Comparison of ENCODE assay signal across 8 mouse cellular contexts in the genomic region with DNA sequence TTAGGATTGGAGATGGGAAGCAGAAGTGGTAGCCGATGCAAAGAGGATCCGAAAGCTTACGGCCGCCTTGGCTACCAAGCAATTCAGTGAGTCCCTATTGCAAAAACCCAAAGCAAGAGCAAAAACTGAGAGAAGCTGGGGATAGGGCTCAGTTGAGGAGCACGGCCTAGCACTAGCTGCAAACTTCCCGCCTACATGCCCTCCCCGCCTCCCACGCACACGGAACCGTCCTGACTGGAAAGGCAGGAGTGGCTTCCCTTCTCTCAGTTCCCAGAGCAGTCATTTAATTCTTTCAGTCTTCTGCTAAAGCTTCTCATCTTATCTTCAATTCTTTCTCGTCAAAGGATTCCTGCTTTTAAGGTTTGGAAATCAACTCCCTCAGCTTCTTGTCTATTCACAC. TPM values are rescaled to one million over a fixed set of nuclear protein-coding genes. Genes with fewer than 3 reads are reported as not detected.
DNase-seq lines count a peak whose midpoint lies in the region; ATAC-seq and TF ChIP-seq lines count a peak whose summit lies in the region.

No protein-coding gene starts in this region.

- H3K27ac ChIP-seq in kidney, adult 2 months (ENCODE audit: insufficient read depth, low read depth, low read length) = no peak overlapping the region
- no peak overlapping the region for H3K27ac ChIP-seq in midbrain, embryonic 15.5 days

- intact Hi-C loops in left cerebral cortex, postnatal 36 days (cut with DNase I) = no loop called here

- peaks cover 5% of the 10 kb centered on the region for H3K4me1 ChIP-seq in kidney, adult 2 months (ENCODE audit: control insufficient read depth, insufficient read depth, low read length)
- H3K4me1 ChIP-seq in midbrain, embryonic 15.5 days = peaks cover 19% of the 10 kb centered on the region

- H3K4me3 ChIP-seq in kidney, adult 2 months (ENCODE audit: insufficient read depth, low read depth, low read length) = no peak overlapping the region
- H3K4me3 ChIP-seq in midbrain, embryonic 15.5 days = no peak overlapping the region

- no peak for TF ChIP-seq POLR2A in kidney, adult 2 months (IDR thresholded peaks at IDR 0.05; ENCODE audit: low read depth, low read length)

- no peaks in the 10 kb centered on the region for H3K9me3 ChIP-seq in midbrain, embryonic 15.5 days

- H3K9ac ChIP-seq in midbrain, embryonic 15.5 days = no peak overlapping the region

- ATAC-seq in megakaryocyte-erythroid progenitor cell, adult 5-6 weeks (replicated peaks; ENCODE audit: low FRiP score, low TSS enrichment, poor library complexity, severe bottlenecking) = no peak
- no peak for ATAC-seq in midbrain, embryonic 15.5 days (replicated peaks)

- TF ChIP-seq CTCF in kidney, adult 2 months (conservative IDR thresholded peaks at IDR 0.05; ENCODE audit: insufficient read depth, insufficient read length, low read depth, low read length) = no peak

- peak; percentile 30 for DNase-seq in kidney, adult 2 months
- DNase-seq in kidney, adult 18-20 months = no peak
- peak; percentile 62 for DNase-seq in urinary bladder, postnatal 14 days (ENCODE audit: low spot score)
- no peak for DNase-seq in urinary bladder, postnatal 4 days (ENCODE audit: low spot score in 2 of 2)
- peak; percentile 16 to 17 for DNase-seq in left cerebral cortex, postnatal 36 days (ENCODE audit: low spot score in 2 of 2)
- DNase-seq in yolk sac, embryonic 10.5 days (ENCODE audit: low spot score) = no peak

- H3K36me3 ChIP-seq in kidney, adult 2 months (ENCODE audit: control insufficient read depth, insufficient read depth, low read length) = no peaks in the 10 kb centered on the region
- no peaks in the 10 kb centered on the region for H3K36me3 ChIP-seq in midbrain, embryonic 15.5 days (replicated peaks)

- H3K27me3 ChIP-seq in kidney, adult 2 months (replicated peaks; ENCODE audit: control insufficient read depth, insufficient read depth, low read length) = no peaks in the 10 kb centered on the region
- H3K27me3 ChIP-seq in midbrain, embryonic 15.5 days (replicated peaks) = no peaks in the 10 kb centered on the region

- WGBS in kidney, adult 2 months = 57% methylated on average over 11 of the region's 11 CpGs
- WGBS in midbrain, embryonic 15.5 days = 95% methylated on average over 11 of the region's 11 CpGs

- no peak overlapping the region for H3K4me2 ChIP-seq in midbrain, embryonic 15.5 days

RNA-seq across cellular contexts. Expression of a gene that starts 1.5 kb away (rescaled TPM):
- 5.8 and 7.5 TPM in 2 replicates for polyA plus RNA-seq in kidney, adult 2 months (2012; rRNA removed)
- total RNA-seq in left cerebral cortex, postnatal 36 days (2021) = 1 to 10 TPM; 7.6 to 9.0 TPM
- total RNA-seq in megakaryocyte-erythroid progenitor cell, adult 5-6 weeks (2014; fragmentation: Nextera tagmentation) = 3.3 and 3.6 TPM in 2 replicates
- 3.8 and 5.6 TPM in 2 replicates for total RNA-seq in megakaryocyte-erythroid progenitor cell, adult 5-6 weeks (2017)
- polyA plus RNA-seq in midbrain, embryonic 15.5 days (2015; fragmentation: Nextera tagmentation; extraction: Ambion mirVana) = 11.1 and 14.0 TPM in 2 replicates

RNA-seq across cellular contexts. Expression of a gene that starts 1.7 kb away (rescaled TPM):
- polyA plus RNA-seq in kidney, adult 2 months (2012; rRNA removed) = 4.6 and 4.7 TPM in 2 replicates
- total RNA-seq in left cerebral cortex, postnatal 36 days (2021) = 10 to 100 TPM; 65.6 to 95.9 TPM
- 12.0 and 19.4 TPM in 2 replicates for total RNA-seq in megakaryocyte-erythroid progenitor cell, adult 5-6 weeks (2014; fragmentation: Nextera tagmentation)
- total RNA-seq in megakaryocyte-erythroid progenitor cell, adult 5-6 weeks (2017) = 11.8 and 15.9 TPM in 2 replicates
- polyA plus RNA-seq in midbrain, embryonic 15.5 days (2015; fragmentation: Nextera tagmentation; extraction: Ambion mirVana) = 28.1 and 28.2 TPM in 2 replicates

Comparison
In these comparisons a context has a peak if more than half of its experiments do, and no peak if none do; other contexts are left out.
1. DNase-seq: peak in kidney, adult 2 months (single experiment), urinary bladder, postnatal 14 days (single experiment) and left cerebral cortex, postnatal 36 days (2 of 2); none in kidney, adult 18-20 months (single experiment), urinary bladder, postnatal 4 days (0 of 2) and yolk sac, embryonic 10.5 days (single experiment).